Mouse (Mus musculus): Measurements from ENCODE around the gene Zbtb20.

Gene Zbtb20

GRCm38 (mm10) chr16:43072818-43073594 lies 197.3 kb downstream of the Zbtb20 start:
- DNase-seq (ENCODE audit: low read depth in 1 of 2, low spot score in 2 of 2), result no peak

GRCm38 (mm10) chr16:43080403-43080802 lies 204.7 kb downstream of the Zbtb20 start:
- DNase-seq (ENCODE audit: low read depth in 1 of 2, low spot score in 2 of 2), result no peak

GRCm38 (mm10) chr16:43080923-43081702 lies 205.4 kb downstream of the Zbtb20 start:
- no peak for DNase-seq (ENCODE audit: low read depth in 1 of 2, low spot score in 2 of 2)

GRCm38 (mm10) chr16:43081995-43082394 lies 206.3 kb downstream of the Zbtb20 start:
- DNase-seq (ENCODE audit: low read depth in 1 of 2, low spot score in 2 of 2), result no peak

- no peak for DNase-seq (ENCODE audit: low read depth in 1 of 2, low spot score in 2 of 2)
Measured at GRCm38 (mm10) chr16:43082801-43083200, 207.1 kb downstream of the Zbtb20 start.

GRCm38 (mm10) chr16:43090188-43090587 lies 214.5 kb downstream of the Zbtb20 start:
- DNase-seq (ENCODE audit: low read depth in 1 of 2, low spot score in 2 of 2), result no peak

GRCm38 (mm10) chr16:43094161-43094560 lies 218.5 kb downstream of the Zbtb20 start:
- DNase-seq (ENCODE audit: low read depth in 1 of 2, low spot score in 2 of 2), result no peak

GRCm38 (mm10) chr16:43094756-43095155 lies 219.1 kb downstream of the Zbtb20 start:
- no peak for DNase-seq (ENCODE audit: low read depth in 1 of 2, low spot score in 2 of 2)

GRCm38 (mm10) chr16:43096040-43096439 lies 220.4 kb downstream of the Zbtb20 start:
- no peak for DNase-seq (ENCODE audit: low read depth in 1 of 2, low spot score in 2 of 2)

- DNase-seq (ENCODE audit: low read depth in 1 of 2, low spot score in 2 of 2), result no peak
Measured at GRCm38 (mm10) chr16:43098153-43098552, 222.5 kb downstream of the Zbtb20 start.

- no peak for DNase-seq (ENCODE audit: low read depth in 1 of 2, low spot score in 2 of 2)
Measured at GRCm38 (mm10) chr16:43098666-43099065, 223.0 kb downstream of the Zbtb20 start.

GRCm38 (mm10) chr16:43111288-43111687 lies 235.6 kb downstream of the Zbtb20 start:
- no peak for DNase-seq (ENCODE audit: low read depth in 1 of 2, low spot score in 2 of 2)

- DNase-seq (ENCODE audit: low read depth in 1 of 2, low spot score in 2 of 2), result no peak
Measured at GRCm38 (mm10) chr16:43113968-43114367, 238.3 kb downstream of the Zbtb20 start.

- no peak for DNase-seq (ENCODE audit: low read depth in 1 of 2, low spot score in 2 of 2)
Measured at GRCm38 (mm10) chr16:43129966-43130365, 254.3 kb downstream of the Zbtb20 start.

- no peak for DNase-seq (ENCODE audit: low read depth in 1 of 2, low spot score in 2 of 2)
Measured at GRCm38 (mm10) chr16:43130583-43130982, 254.9 kb downstream of the Zbtb20 start.

GRCm38 (mm10) chr16:43131077-43131476 lies 255.4 kb downstream of the Zbtb20 start:
- no peak for DNase-seq (ENCODE audit: low read depth in 1 of 2, low spot score in 2 of 2)

- DNase-seq (ENCODE audit: low read depth in 1 of 2, low spot score in 2 of 2), result no peak
Measured at GRCm38 (mm10) chr16:43168506-43168905, 292.8 kb downstream of the Zbtb20 start.

- no peak for DNase-seq (ENCODE audit: low read depth in 1 of 2, low spot score in 2 of 2)
Measured at GRCm38 (mm10) chr16:43169273-43169905, 293.7 kb downstream of the Zbtb20 start.

- no peak for DNase-seq (ENCODE audit: low read depth in 1 of 2, low spot score in 2 of 2)
Measured at GRCm38 (mm10) chr16:43172139-43172538, 296.5 kb downstream of the Zbtb20 start.

- DNase-seq (ENCODE audit: low read depth in 1 of 2, low spot score in 2 of 2), result no peak
Measured at GRCm38 (mm10) chr16:43172912-43173311, 297.2 kb downstream of the Zbtb20 start.

GRCm38 (mm10) chr16:43174815-43175214 lies 299.1 kb downstream of the Zbtb20 start:
- DNase-seq (ENCODE audit: low read depth in 1 of 2, low spot score in 2 of 2), result no peak

- DNase-seq (ENCODE audit: low read depth in 1 of 2, low spot score in 2 of 2), result no peak
Measured at GRCm38 (mm10) chr16:43181038-43181437, 305.4 kb downstream of the Zbtb20 start.

Data from monocyte, adult 2 months (primary cell).